Mouse (Mus musculus) heart, embryonic 16.5 days (tissue): ENCODE results near the gene Tle2. TPM values are rescaled to one million over a fixed set of nuclear protein-coding genes. Genes with fewer than 3 reads are reported as not detected.

ENCODE experiments used
- ATAC-seq: fragments of 200-750 bp; cut with Nextera tagmentation; replicated peaks from 2 replicates; pipeline ENCODE4 v1.8.0; 2017; ENCODE audit warnings: moderate number of reproducible peaks; ENCODE audit not compliant: insufficient read depth, low FRiP score; ENCODE audit errors: extremely low read depth
- H3K27ac ChIP-seq: fragments of 300-500 bp; sonication (generic); 2 replicates; pipeline ENCODE4 v1.5.1; 2014; ENCODE audit warnings: mild to moderate bottlenecking, low read length, control low read depth, moderate library complexity
- H3K27me3 ChIP-seq: fragments of 300-500 bp; sonication (generic); 2 replicates; pipeline ENCODE4 v1.6.1; 2014; ENCODE audit warnings: low read length, mixed read lengths; ENCODE audit not compliant: control insufficient read depth, insufficient read depth
- H3K36me3 ChIP-seq: fragments of 300-500 bp; sonication (generic); 2 replicates; pipeline ENCODE4 v1.6.1; 2014; ENCODE audit not compliant: control insufficient read depth, insufficient read depth
- H3K4me1 ChIP-seq: fragments of 300-500 bp; sonication (generic); 2 replicates; pipeline ENCODE4 v1.6.1; 2014; ENCODE audit warnings: low read length, mixed read lengths; ENCODE audit not compliant: control insufficient read depth, insufficient read depth
- H3K4me2 ChIP-seq: fragments of 300-500 bp; sonication (generic); 2 replicates; pipeline ENCODE4 v1.6.1; 2014; ENCODE audit warnings: low read depth, mild to moderate bottlenecking, control low read depth, low read length
- H3K4me3 ChIP-seq: fragments of 300-500 bp; sonication (generic); 2 replicates; pipeline ENCODE4 v1.5.1; 2014; ENCODE audit warnings: mild to moderate bottlenecking, control low read depth, low read length
- H3K9ac ChIP-seq: fragments of 300-500 bp; sonication (generic); 2 replicates; pipeline ENCODE4 v1.6.1; 2014; ENCODE audit warnings: low read length, control low read depth
- H3K9me3 ChIP-seq: fragments of 300-500 bp; sonication (generic); replicated peaks from 2 replicates; pipeline ENCODE4 v1.6.1; 2016; ENCODE audit warnings: low read length; ENCODE audit not compliant: control insufficient read depth
- WGBS: fragments of 180-500 bp; shearing (Covaris S2); extraction: QIAGEN DNeasy Blood & Tissue Kit; methylation state at CpG from one replicate; pipeline ENCODE4 v1.1.7; 2014; 5-methylcytosine and 5-hydroxymethylcytosine counted together
- polyA plus RNA-seq: library from polyadenylated mRNA; unstranded; fragments of >200 nt; fragmentation: Nextera tagmentation; extraction: Ambion mirVana; gene quantifications from 2 replicates; pipeline ENCODE4 v1.2.1, GENCODE M21; 2015

Tle2 gene
- polyA plus RNA-seq, 1 experiment from 2014 or later, result 19.5 TPM

DNA sequence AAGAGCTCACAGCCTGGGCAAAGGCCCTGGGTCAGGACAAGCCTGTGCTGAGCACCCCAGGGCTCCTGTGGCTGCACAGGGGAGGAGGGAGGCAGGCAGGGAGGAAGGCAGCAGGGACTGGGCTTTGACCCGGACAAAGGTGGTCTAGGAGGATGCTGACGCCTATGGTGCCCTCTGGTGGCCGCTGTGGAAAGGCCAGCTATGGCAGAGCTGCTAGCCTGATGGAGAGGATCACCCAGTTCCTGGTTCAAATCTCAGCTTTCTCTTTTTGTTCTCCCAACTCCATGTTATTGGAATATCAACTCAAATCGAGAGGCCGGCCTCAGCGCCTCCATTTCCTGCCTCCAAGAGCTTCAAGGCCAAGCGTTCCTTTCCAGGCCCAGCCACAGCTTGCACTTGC lies 24.1 kb upstream of the Tle2 start:
- Histone ChIP-seq H3K4me2 (no peak overlapping the region), H3K4me1 (peaks cover 9% of the 10 kb centered on the region), H3K9ac (no peak overlapping the region), H3K36me3 (no peaks in the 10 kb centered on the region), H3K9me3 (0 out of 2 replicates have a peak, but pooled peaks cover 3% of the 10 kb centered on the region), H3K27me3 (no peaks in the 10 kb centered on the region), H3K4me3 (no peak overlapping the region), H3K27ac (no peak overlapping the region)
- ATAC-seq, result no peak
- WGBS, result 10% methylated on average over 7 of the region's 7 CpGs

DNA sequence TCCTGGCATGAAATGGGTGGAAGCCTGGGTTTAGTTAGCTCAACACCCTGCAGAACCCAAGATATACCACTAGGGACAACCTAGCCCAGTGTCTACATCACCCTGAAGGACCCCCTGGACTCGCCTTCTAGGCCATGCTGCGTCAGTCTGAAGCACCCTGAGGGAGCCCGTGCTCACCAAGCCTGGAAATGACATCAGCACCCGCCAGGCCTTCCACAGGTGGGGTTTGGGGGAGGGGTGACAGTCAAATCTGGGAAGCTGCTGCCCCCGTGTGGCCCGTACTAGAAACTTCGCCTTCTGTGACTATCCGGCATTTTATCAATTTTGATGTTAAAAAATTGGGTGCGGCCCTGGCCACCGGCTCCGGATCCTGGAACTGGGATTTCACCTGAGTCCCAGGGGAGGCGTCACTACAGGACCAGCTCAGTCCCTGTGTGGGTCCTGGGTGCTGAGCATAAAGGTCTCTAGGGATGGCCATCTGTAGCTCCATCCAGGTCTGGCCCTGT lies 22.7 kb upstream of the Tle2 start:
- no peaks in the 10 kb centered on the region for H3K36me3 ChIP-seq
- no peaks in the 10 kb centered on the region for H3K27me3 ChIP-seq
- no peak overlapping the region for H3K4me2 ChIP-seq
- H3K4me1 ChIP-seq, result peaks cover 7% of the 10 kb centered on the region
- H3K9ac ChIP-seq, result no peak overlapping the region
- WGBS, result 1% methylated on average over 12 of the region's 12 CpGs
- H3K4me3 ChIP-seq, result no peak overlapping the region
- H3K9me3 ChIP-seq, result 0 out of 2 replicates have a peak, but pooled peaks cover 3% of the 10 kb centered on the region
- peak; percentile 89 for ATAC-seq
- H3K27ac ChIP-seq, result peak overlapping the region; percentile 69

DNA sequence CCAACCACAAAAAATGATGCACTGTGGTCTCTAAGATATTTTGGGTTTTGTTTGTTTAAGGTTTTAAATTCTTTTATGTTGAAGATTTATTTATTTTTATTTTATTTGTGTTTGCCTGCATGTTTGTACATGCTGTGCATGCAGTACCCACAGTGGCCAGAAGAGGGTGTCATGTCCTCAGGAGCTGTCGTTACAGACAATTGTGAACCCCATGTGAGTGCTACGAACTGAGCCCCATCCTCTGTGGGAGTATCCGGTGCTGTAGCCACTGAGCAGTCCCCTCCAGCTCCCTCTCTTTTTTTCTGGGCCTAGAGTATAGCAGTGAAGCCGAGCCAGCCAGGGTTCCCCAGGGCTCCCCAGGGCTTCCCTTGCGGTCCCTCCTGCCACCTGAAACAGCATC lies 21.1 kb upstream of the Tle2 start:
- Histone ChIP-seq H3K9ac (no peak overlapping the region), H3K4me2 (no peak overlapping the region), H3K27ac (no peak overlapping the region), H3K27me3 (no peaks in the 10 kb centered on the region), H3K4me1 (peaks cover 7% of the 10 kb centered on the region), H3K9me3 (0 out of 2 replicates have a peak, but pooled peaks cover 3% of the 10 kb centered on the region), H3K4me3 (no peak overlapping the region), H3K36me3 (no peaks in the 10 kb centered on the region)
- no peak for ATAC-seq
- WGBS, result 85% methylated on average over 5 of the region's 5 CpGs

DNA sequence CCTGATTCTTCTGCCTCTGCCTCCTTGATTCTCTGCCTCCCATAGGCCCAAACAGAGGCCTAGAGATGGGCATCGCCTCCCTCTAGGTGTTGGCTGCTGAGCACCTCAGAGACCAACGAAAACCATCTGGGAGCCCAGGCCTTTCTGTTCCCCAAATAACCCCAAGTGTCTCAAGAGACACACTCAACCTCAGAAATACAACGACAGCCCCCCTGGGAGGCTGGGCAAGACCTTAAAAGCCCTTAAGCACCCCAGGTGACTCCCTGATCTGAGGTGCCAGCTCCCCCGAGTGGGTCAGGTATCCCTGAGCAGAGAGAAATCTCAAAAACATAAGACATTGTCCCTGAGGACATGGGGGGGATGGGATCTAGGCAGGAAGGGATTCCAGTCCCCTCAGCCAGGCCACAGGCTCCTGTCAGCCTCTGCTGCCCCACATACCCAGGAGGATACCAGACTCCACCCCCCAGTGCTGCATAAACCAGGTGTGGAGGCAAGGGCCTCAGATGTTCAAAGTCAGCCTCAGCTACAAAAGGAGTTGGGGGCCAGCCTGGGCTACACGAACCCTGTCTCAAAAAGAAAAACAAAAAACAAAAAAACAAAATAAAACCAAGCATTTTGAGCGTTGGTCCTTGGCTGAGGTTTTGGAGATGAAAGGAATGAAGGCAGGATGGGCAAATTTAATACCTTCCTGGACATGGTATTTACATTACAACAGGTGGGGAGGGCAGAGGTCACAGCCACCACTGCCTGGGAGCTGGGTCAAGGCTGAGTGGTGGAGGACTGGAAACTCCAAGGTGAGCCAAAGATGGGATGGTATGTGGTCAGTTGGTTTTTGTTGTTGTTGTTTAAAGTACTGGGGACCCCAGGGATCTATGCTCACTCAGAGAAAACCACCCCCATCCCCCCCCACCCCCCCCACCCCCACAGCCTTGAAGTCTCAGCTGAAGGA lies 20.3 kb upstream of the Tle2 start:
- H3K9me3 ChIP-seq, result 0 out of 2 replicates have a peak, but pooled peaks cover 3% of the 10 kb centered on the region
- H3K27me3 ChIP-seq, result no peaks in the 10 kb centered on the region
- H3K4me3 ChIP-seq, result no peak overlapping the region
- H3K27ac ChIP-seq, result no peak overlapping the region
- H3K36me3 ChIP-seq, result no peaks in the 10 kb centered on the region
- WGBS, result 73% methylated on average over 6 of the region's 6 CpGs
- ATAC-seq, result no peak
- no peak overlapping the region for H3K9ac ChIP-seq
- no peak overlapping the region for H3K4me2 ChIP-seq
- peaks cover 7% of the 10 kb centered on the region for H3K4me1 ChIP-seq

DNA sequence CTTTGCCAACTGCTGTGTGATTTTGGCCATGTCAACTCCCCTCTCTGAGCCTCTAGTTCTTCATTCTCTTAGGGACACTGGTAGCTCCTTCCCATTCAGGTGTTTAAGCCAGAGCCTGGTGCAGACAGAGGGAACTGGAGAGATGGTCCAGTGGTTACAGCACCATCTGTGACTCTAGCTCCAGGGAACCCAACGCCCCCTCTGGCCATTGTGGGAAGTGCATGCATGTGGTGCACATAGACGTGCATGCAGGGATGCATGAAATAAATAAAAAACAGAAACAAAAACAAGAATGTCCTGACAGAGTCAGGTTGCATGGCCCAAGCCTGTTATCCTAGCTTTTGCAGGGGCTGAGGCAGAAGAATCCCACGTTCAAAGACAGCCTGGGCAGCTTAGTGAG lies 18.1 kb upstream of the Tle2 start:
- Histone ChIP-seq H3K4me3 (no peak overlapping the region), H3K9me3 (0 out of 2 replicates have a peak, but pooled peaks cover 3% of the 10 kb centered on the region), H3K36me3 (peaks cover under 1% of the 10 kb centered on the region; the same call in 1 of the 2 replicates), H3K27ac (no peak overlapping the region), H3K9ac (no peak overlapping the region), H3K4me1 (peaks cover 14% of the 10 kb centered on the region), H3K27me3 (no peaks in the 10 kb centered on the region), H3K4me2 (no peak overlapping the region)
- no peak for ATAC-seq
- 63% methylated on average over 3 of the region's 3 CpGs for WGBS

DNA sequence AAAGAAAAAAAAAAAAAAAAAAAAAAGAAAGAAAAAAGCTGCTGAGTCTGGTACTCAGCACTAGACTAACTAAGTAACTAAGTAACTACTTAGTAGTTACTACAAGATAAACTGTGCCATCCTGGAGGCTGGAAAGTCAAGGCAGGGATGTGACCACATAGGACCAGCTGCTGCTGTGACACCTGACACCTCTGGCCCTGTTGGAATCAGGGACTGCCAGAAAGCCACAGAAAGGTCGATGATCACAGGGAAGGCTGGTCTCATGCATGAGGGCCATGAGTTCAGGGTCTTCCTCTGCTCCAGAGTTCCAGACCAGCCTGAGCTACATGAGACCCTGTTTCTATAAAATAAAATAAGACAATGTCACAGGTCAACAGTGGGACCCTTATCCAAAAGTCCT lies 16.9 kb upstream of the Tle2 start:
- no peak for ATAC-seq
- WGBS, result 38% methylated on average over 1 of the region's 1 CpGs
- H3K4me1 ChIP-seq, result peaks cover 16% of the 10 kb centered on the region
- H3K27me3 ChIP-seq, result no peaks in the 10 kb centered on the region
- H3K9me3 ChIP-seq, result 0 out of 2 replicates have a peak, but pooled peaks cover 3% of the 10 kb centered on the region
- no peak overlapping the region for H3K9ac ChIP-seq
- H3K27ac ChIP-seq, result no peak overlapping the region
- no peak overlapping the region for H3K4me2 ChIP-seq
- no peak overlapping the region for H3K4me3 ChIP-seq
- H3K36me3 ChIP-seq, result peaks cover 11% of the 10 kb centered on the region; the same call in 1 of the 2 replicates

DNA sequence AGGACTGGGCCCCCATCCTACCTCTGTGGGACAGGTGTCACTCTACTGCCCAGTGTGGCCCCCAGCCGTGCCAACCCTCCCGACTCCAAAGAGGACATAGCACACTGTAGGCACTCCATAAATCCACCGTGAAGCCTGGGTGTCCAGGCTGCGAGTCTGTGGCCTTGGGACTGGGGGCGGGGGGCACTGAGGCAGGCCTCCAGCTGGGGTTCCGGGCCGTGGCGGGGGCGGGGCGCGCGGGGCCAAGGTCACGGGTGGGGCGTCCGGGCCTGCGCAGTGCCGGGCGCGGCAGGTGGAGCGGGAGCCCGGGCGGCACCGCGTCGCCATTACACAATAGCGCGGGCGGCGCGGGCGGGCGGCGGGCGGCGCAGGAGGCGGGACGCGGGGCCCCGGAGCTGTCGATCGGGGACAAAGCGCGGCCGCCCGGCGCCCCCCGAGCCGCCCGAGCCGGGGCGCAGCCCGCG lies 15.2 kb upstream of the Tle2 start, which contains the start of gene Aes:
Gene Aes, plus strand, starts transcription at position 326 of the 464 bp plus-strand sequence.
- peaks cover 13% of the 10 kb centered on the region; the same call in 1 of the 2 replicates for H3K36me3 ChIP-seq

DNA sequence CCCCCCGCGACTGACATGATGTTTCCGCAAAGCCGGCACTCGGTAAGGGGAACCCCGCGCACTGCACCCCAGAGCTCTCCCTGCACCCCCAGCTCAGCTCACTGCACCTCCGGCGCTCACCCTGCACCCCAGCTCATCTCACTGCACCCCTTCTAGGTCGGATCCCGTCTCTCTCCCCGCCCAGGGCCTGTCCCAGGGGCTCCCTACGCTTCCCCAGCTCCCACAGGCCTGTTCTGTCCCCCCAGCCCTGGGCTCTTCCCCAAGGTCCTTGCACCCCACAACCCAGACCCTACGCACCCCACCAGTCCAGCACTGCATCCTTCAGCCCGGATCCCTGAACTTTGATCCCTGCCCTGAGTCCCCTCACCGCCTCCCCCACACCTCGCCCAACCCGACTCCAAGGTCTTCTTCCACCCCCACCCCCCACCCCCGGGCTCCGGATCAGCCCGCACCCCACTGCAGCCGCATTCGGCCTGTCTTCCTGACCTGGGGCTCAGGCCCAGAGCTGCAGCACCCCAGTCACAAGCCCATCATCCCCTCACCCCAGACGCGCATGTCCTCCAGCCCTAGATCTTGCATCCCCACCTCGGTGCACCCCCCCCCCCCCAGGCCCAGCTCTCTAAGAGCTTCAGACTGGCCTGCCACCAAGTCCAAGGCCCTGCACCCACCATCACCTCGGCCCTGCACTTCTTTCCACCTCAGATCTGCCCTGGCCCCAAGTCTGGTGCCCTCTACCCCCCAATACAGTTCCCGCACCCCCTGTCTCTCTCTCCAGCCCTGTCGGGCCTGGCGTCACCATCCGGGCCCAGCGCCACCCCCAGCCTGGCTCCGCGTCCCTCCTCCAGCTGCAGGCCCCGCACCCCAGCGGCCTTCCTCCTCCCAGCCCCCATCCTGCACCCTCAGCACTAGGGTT lies 14.5 kb upstream of the Tle2 start:
- H3K4me3 ChIP-seq, result peak overlapping the region; percentile 97
- no peaks in the 10 kb centered on the region for H3K27me3 ChIP-seq
- peak overlapping the region; percentile 100 for H3K9ac ChIP-seq
- H3K36me3 ChIP-seq, result peaks cover 18% of the 10 kb centered on the region
- WGBS, result under 1% methylated on average over 35 of the region's 36 CpGs
- no peaks in the 10 kb centered on the region for H3K9me3 ChIP-seq
- H3K27ac ChIP-seq, result peak overlapping the region; percentile 98
- H3K4me1 ChIP-seq, result peaks cover 39% of the 10 kb centered on the region
- peak overlapping the region; percentile 99 for H3K4me2 ChIP-seq
- peak; percentile 28 for ATAC-seq

More for the DNA sequence above, 15.2 kb upstream of the Tle2 start, which contains the start of gene Aes:
- H3K27me3 ChIP-seq, result no peaks in the 10 kb centered on the region
- H3K9ac ChIP-seq, result peak within 1 kb of the TSS; percentile 100
- under 1% methylated on average over 32 of the region's 53 CpGs for WGBS
- H3K4me2 ChIP-seq, result peak within 1 kb of the TSS; percentile 99
- peak; percentile 64 for ATAC-seq
- H3K4me1 ChIP-seq, result peaks cover 32% of the 10 kb centered on the region
- peak within 1 kb of the TSS; percentile 97 for H3K4me3 ChIP-seq
- peak within 1 kb of the TSS; percentile 98 for H3K27ac ChIP-seq
- H3K9me3 ChIP-seq, result no peaks in the 10 kb centered on the region
